Mouse (Mus musculus): Measurements from ENCODE around the gene Celsr2.

Gene Celsr2

GRCm38 (mm10) chr3:108411754-108412121 lies 3.6 kb downstream of the Celsr2 start:
- peak; percentile 54 for DNase-seq (ENCODE audit: low spot score)

- DNase-seq (ENCODE audit: low spot score) = peak; percentile 49
Measured at GRCm38 (mm10) chr3:108411026-108411753, 4.2 kb downstream of the Celsr2 start.

GRCm38 (mm10) chr3:108410359-108410714 lies 5.0 kb downstream of the Celsr2 start:
- peak; percentile 89 for DNase-seq (ENCODE audit: low spot score)

GRCm38 (mm10) chr3:108409656-108410358 lies 5.5 kb downstream of the Celsr2 start:
- no peak for DNase-seq (ENCODE audit: low spot score)

GRCm38 (mm10) chr3:108408517-108409008 lies 6.8 kb downstream of the Celsr2 start:
- DNase-seq (ENCODE audit: low spot score) = no peak

GRCm38 (mm10) chr3:108406306-108406885 lies 9.0 kb downstream of the Celsr2 start:
- no peak for DNase-seq (ENCODE audit: low spot score)

GRCm38 (mm10) chr3:108405536-108406305 lies 9.6 kb downstream of the Celsr2 start:
- DNase-seq (ENCODE audit: low spot score) = peak; percentile 72

- DNase-seq (ENCODE audit: low spot score) = no peak
Measured at GRCm38 (mm10) chr3:108402528-108402920, 12.8 kb downstream of the Celsr2 start.

- peak; percentile 90 for DNase-seq (ENCODE audit: low spot score)
Measured at GRCm38 (mm10) chr3:108401692-108402527, 13.4 kb downstream of the Celsr2 start.

- no peak for DNase-seq (ENCODE audit: low spot score)
Measured at GRCm38 (mm10) chr3:108400442-108400841, 14.9 kb downstream of the Celsr2 start.

- DNase-seq (ENCODE audit: low spot score) = no peak
Measured at GRCm38 (mm10) chr3:108398281-108398680, 17.1 kb downstream of the Celsr2 start.

- DNase-seq (ENCODE audit: low spot score) = no peak
Measured at GRCm38 (mm10) chr3:108392793-108393192, 22.6 kb downstream of the Celsr2 start.

- DNase-seq (ENCODE audit: low spot score) = peak; percentile 12
Measured at GRCm38 (mm10) chr3:108392299-108392698, 23.1 kb downstream of the Celsr2 start.

GRCm38 (mm10) chr3:108389111-108389545 lies 26.2 kb downstream of the Celsr2 start:
- DNase-seq (ENCODE audit: low spot score) = peak; percentile 99

GRCm38 (mm10) chr3:108386186-108386585 lies 29.2 kb downstream of the Celsr2 start:
- DNase-seq (ENCODE audit: low spot score) = no peak

- DNase-seq (ENCODE audit: low spot score) = no peak
Measured at GRCm38 (mm10) chr3:108384425-108384824, 30.9 kb downstream of the Celsr2 start.

GRCm38 (mm10) chr3:108383485-108384354 lies 31.6 kb downstream of the Celsr2 start, which contains the start of gene Psrc1:
Gene Psrc1 (plus strand): TSS chr3:108383839.
- peak; percentile 97 for DNase-seq (ENCODE audit: low spot score)

GRCm38 (mm10) chr3:108381945-108382875 lies 33.1 kb downstream of the Celsr2 start:
- DNase-seq (ENCODE audit: low spot score) = no peak

GRCm38 (mm10) chr3:108380695-108381094 lies 34.7 kb downstream of the Celsr2 start:
- no peak for DNase-seq (ENCODE audit: low spot score)

All from embryo, embryonic 10.5 days (tissue).